Mouse (Mus musculus): Measurements from ENCODE around the gene Gm5142.

GRCm38 (mm10) chr14:59182732-59183131 is 4.2 kb upstream of the Gm5142 start:
- no peak for TF ChIP-seq TAL1 (IDR thresholded peaks at IDR 0.05; ENCODE audit: low read length)
- TF ChIP-seq GATA1 (IDR thresholded peaks at IDR 0.05; ENCODE audit: low read length) = no peak

Data from erythroblast, embryonic 14.5 days (primary cell).